Mouse (Mus musculus): ENCODE measurements at regions not wholly inside any gene's neighbourhood (a gene's known extent, or its start where the extent isn't known, plus 50 kb on each side); places are given as distances from the start of the nearest gene placed in this dataset.

- no peak overlapping the region for H3K4me3 ChIP-seq (replicated peaks; ENCODE audit: insufficient read depth, low read depth, low read length)
- no peak for DNase-seq
- H3K27me3 ChIP-seq (ENCODE audit: control insufficient read depth, insufficient read depth, low read length), result no peaks in the 10 kb centered on the region
- H3K4me1 ChIP-seq (ENCODE audit: control insufficient read depth, insufficient read depth, low read length), result no peaks in the 10 kb centered on the region
- H3K27ac ChIP-seq (ENCODE audit: insufficient read depth, low read length), result no peak overlapping the region
- TF ChIP-seq POLR2A (IDR thresholded peaks at IDR 0.05; ENCODE audit: borderline replicate concordance, insufficient read depth, low read length) (no peak), CTCF (IDR thresholded peaks at IDR 0.05; ENCODE audit: borderline replicate concordance, insufficient read depth, low read depth, low read length) (no peak)
Measured at GRCm38 (mm10) chr13:84596585-84597142, 374.6 kb downstream of the Tmem161b start.

GRCm38 (mm10) chr13:84602612-84603011 is 380.5 kb downstream of the Tmem161b start:
- Histone ChIP-seq H3K4me1 (ENCODE audit: control insufficient read depth, insufficient read depth, low read length) (no peaks in the 10 kb centered on the region), H3K4me3 (replicated peaks; ENCODE audit: insufficient read depth, low read depth, low read length) (no peak overlapping the region), H3K27ac (ENCODE audit: insufficient read depth, low read length) (no peak overlapping the region), H3K27me3 (ENCODE audit: control insufficient read depth, insufficient read depth, low read length) (no peaks in the 10 kb centered on the region)
- no peak for TF ChIP-seq POLR2A (IDR thresholded peaks at IDR 0.05; ENCODE audit: borderline replicate concordance, insufficient read depth, low read length)
- no peak for TF ChIP-seq CTCF (IDR thresholded peaks at IDR 0.05; ENCODE audit: borderline replicate concordance, insufficient read depth, low read depth, low read length)
- DNase-seq, result no peak
- WGBS, result 87% methylated on average over 1 of the region's 1 CpGs

DNA sequence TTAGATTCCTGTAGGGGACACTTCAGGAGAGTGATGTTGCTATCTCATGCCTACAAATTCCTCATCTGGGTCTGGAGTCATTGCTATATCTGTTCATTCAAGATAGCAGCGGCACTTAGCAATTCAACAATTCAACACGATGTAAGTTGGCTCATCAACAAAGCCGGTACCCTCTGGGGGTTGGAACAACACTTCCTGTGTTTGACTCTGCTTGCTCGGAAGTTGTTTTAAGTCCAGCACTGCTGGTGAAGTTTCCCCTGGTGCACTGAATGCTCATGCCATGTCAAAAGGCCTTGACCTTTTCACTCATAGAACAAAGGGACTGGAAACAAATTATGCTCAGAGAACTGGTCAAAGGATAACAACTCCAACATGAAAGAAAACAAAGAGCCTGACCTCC is 390.4 kb downstream of the Tmem161b start:
- H3K4me3 ChIP-seq (replicated peaks; ENCODE audit: insufficient read depth, low read depth, low read length), result no peak overlapping the region
- no peaks in the 10 kb centered on the region for H3K27me3 ChIP-seq (ENCODE audit: control insufficient read depth, insufficient read depth, low read length)
- TF ChIP-seq CTCF (IDR thresholded peaks at IDR 0.05; ENCODE audit: borderline replicate concordance, insufficient read depth, low read depth, low read length), result no peak
- no peak for TF ChIP-seq POLR2A (IDR thresholded peaks at IDR 0.05; ENCODE audit: borderline replicate concordance, insufficient read depth, low read length)
- H3K27ac ChIP-seq (ENCODE audit: insufficient read depth, low read length), result no peak overlapping the region
- 36% methylated on average over 4 of the region's 4 CpGs for WGBS
- no peak for DNase-seq
- no peaks in the 10 kb centered on the region for H3K4me1 ChIP-seq (ENCODE audit: control insufficient read depth, insufficient read depth, low read length)

- DNase-seq, result peak; percentile 21 to 78
- WGBS, result 8% methylated on average over 2 of the region's 2 CpGs
- Histone ChIP-seq H3K27me3 (ENCODE audit: control insufficient read depth, insufficient read depth, low read length) (no peaks in the 10 kb centered on the region), H3K4me3 (replicated peaks; ENCODE audit: insufficient read depth, low read depth, low read length) (no peak overlapping the region), H3K27ac (ENCODE audit: insufficient read depth, low read length) (no peak overlapping the region), H3K4me1 (ENCODE audit: control insufficient read depth, insufficient read depth, low read length) (no peaks in the 10 kb centered on the region)
- TF ChIP-seq POLR2A (IDR thresholded peaks at IDR 0.05; ENCODE audit: borderline replicate concordance, insufficient read depth, low read length) (no peak), CTCF (IDR thresholded peaks at IDR 0.05; ENCODE audit: borderline replicate concordance, insufficient read depth, low read depth, low read length) (peak; percentile 51; the same call in 1 of the 2 replicates)
Measured at GRCm38 (mm10) chr13:84613004-84613403, 390.9 kb downstream of the Tmem161b start.

- no peak overlapping the region for H3K4me3 ChIP-seq (replicated peaks; ENCODE audit: insufficient read depth, low read depth, low read length)
- H3K27ac ChIP-seq (ENCODE audit: insufficient read depth, low read length), result no peak overlapping the region
- H3K27me3 ChIP-seq (ENCODE audit: control insufficient read depth, insufficient read depth, low read length), result no peaks in the 10 kb centered on the region
- 33% methylated on average over 5 of the region's 5 CpGs for WGBS
- no peak for DNase-seq
- no peak for TF ChIP-seq POLR2A (IDR thresholded peaks at IDR 0.05; ENCODE audit: borderline replicate concordance, insufficient read depth, low read length)
- no peak for TF ChIP-seq CTCF (IDR thresholded peaks at IDR 0.05; ENCODE audit: borderline replicate concordance, insufficient read depth, low read depth, low read length)
- H3K4me1 ChIP-seq (ENCODE audit: control insufficient read depth, insufficient read depth, low read length), result no peaks in the 10 kb centered on the region
Measured at GRCm38 (mm10) chr13:84624691-84625090, 402.6 kb downstream of the Tmem161b start.

DNA sequence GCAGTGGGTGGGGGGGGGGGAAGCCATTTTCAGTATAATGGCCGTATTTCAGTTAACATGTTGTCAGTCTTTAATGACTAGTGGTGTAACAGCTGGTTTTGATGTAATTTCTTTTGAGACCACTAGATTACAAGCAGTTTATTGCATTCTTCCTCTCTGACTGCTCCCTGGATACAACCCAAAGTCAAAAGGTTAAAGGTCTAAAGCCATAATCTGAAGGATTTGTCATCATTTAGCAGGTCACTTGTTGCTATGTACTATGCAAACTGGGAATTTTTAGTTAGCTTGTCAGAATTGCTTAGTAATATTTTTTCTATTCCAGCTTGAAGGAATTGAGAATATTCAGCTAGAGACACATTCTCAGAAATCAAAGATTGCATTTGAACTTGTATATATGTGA is 403.4 kb downstream of the Tmem161b start:
- Histone ChIP-seq H3K4me3 (replicated peaks; ENCODE audit: insufficient read depth, low read depth, low read length) (no peak overlapping the region), H3K27me3 (ENCODE audit: control insufficient read depth, insufficient read depth, low read length) (no peaks in the 10 kb centered on the region), H3K27ac (ENCODE audit: insufficient read depth, low read length) (no peak overlapping the region), H3K4me1 (ENCODE audit: control insufficient read depth, insufficient read depth, low read length) (no peaks in the 10 kb centered on the region)
- 53% methylated on average over 1 of the region's 1 CpGs for WGBS
- no peak for DNase-seq
- TF ChIP-seq CTCF (IDR thresholded peaks at IDR 0.05; ENCODE audit: borderline replicate concordance, insufficient read depth, low read depth, low read length), result no peak

DNA sequence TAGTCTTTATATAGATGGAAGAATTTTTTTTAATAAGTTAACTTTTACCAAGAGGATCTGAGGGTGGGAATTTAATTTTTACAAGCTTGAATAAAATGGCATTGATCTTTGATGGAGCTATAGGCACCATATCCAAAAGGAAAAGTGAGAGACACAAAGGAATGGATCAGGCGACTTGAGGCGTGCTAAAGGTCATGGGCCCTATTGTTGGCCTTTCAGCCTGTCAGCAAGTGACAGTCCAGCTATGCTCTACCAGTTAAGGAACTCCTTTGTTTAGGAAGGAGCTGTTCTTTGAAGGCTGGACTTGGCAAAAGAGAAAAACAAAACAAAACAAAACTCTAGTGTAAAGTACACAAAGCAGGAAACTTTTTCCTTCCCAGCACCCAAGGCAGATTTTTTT is 403.8 kb downstream of the Tmem161b start:
- H3K4me1 ChIP-seq (ENCODE audit: control insufficient read depth, insufficient read depth, low read length), result no peaks in the 10 kb centered on the region
- no peak overlapping the region for H3K27ac ChIP-seq (ENCODE audit: insufficient read depth, low read length)
- no peaks in the 10 kb centered on the region for H3K27me3 ChIP-seq (ENCODE audit: control insufficient read depth, insufficient read depth, low read length)
- no peak overlapping the region for H3K4me3 ChIP-seq (replicated peaks; ENCODE audit: insufficient read depth, low read depth, low read length)
- WGBS, result 81% methylated on average over 2 of the region's 2 CpGs
- no peak for DNase-seq
- no peak for TF ChIP-seq CTCF (IDR thresholded peaks at IDR 0.05; ENCODE audit: borderline replicate concordance, insufficient read depth, low read depth, low read length)
- TF ChIP-seq POLR2A (IDR thresholded peaks at IDR 0.05; ENCODE audit: borderline replicate concordance, insufficient read depth, low read length), result no peak

DNA sequence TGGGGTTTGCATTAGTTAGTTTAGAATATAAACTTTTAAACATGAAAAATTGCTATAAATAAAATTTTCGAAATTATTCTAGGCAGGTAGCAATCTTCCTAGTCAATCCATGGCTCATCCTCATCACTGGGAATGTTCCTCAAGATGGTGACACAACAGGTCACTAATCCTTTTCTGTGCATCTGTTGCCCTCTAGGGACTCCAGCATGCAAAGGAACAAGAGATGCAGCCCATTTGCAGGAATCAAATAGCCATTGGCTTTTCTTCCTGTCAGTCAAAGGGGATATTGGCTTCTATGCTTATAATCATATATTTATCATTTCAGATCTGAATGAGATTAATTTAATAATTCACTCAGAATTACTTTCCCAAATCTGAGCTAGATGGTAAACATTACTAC is 404.3 kb downstream of the Tmem161b start:
- WGBS, result 39% methylated on average over 1 of the region's 1 CpGs
- H3K4me3 ChIP-seq (replicated peaks; ENCODE audit: insufficient read depth, low read depth, low read length), result no peak overlapping the region
- no peak overlapping the region for H3K27ac ChIP-seq (ENCODE audit: insufficient read depth, low read length)
- no peaks in the 10 kb centered on the region for H3K4me1 ChIP-seq (ENCODE audit: control insufficient read depth, insufficient read depth, low read length)
- peak in 1 of 2 experiments; percentile 26 for DNase-seq
- no peak for TF ChIP-seq POLR2A (IDR thresholded peaks at IDR 0.05; ENCODE audit: borderline replicate concordance, insufficient read depth, low read length)
- 0 out of 2 replicates have a peak, but pooled peaks have one; percentile 14 for TF ChIP-seq CTCF (IDR thresholded peaks at IDR 0.05; ENCODE audit: borderline replicate concordance, insufficient read depth, low read depth, low read length)
- no peaks in the 10 kb centered on the region for H3K27me3 ChIP-seq (ENCODE audit: control insufficient read depth, insufficient read depth, low read length)
